Mouse (Mus musculus) adrenal gland, postnatal 10 days (tissue): ENCODE measurements around the gene Mtpn. TPM values are rescaled to one million over a fixed set of nuclear protein-coding genes. Genes with fewer than 3 reads are reported as not detected.

Source experiments
- DNase-seq: peaks from one replicate; pipeline ENCODE4 v3.0.0; 2021; ENCODE audit warnings: mixed read lengths
- long read RNA-seq, 2 experiments: library from polyadenylated mRNA; stranded (forward); transcript quantifications; one replicate each; pipeline ENCODE4 v2.0.0; 2021
- total RNA-seq, 2 experiments: library from RNA; stranded (reverse); gene quantifications; 2 replicates each; pipeline ENCODE4 v1.2.3; 2021

Mtpn gene
- total RNA-seq, result 100 to 1,000 TPM; 103 to 106 TPM
- long read RNA-seq, experiment 1, transcript Mtpn-201 (4 exons, 3,960 nt), result major isoform, 50 of 69 reads
- long read RNA-seq, experiment 1, partial matches to known transcripts, result 2 of 69 reads
- long read RNA-seq, experiment 1, other reads (novel, unspliced or antisense), result 17 of 69 reads
- long read RNA-seq, experiment 2, transcript Mtpn-201 (4 exons, 3,960 nt), result major isoform, 17 of 20 reads
- long read RNA-seq, experiment 2, partial matches to known transcripts, result 0 of 20 reads
- long read RNA-seq, experiment 2, other reads (novel, unspliced or antisense), result 3 of 20 reads

- DNase-seq, result peak; percentile 99
Measured at GRCm38 (mm10) chr6:35539304-35540009, at the start of gene Mtpn. TSS of gene Mtpn (minus strand) at chr6:35539888.

- no peak for DNase-seq
Measured at GRCm38 (mm10) chr6:35568731-35569130, 29.0 kb upstream of the Mtpn start.

DNA sequence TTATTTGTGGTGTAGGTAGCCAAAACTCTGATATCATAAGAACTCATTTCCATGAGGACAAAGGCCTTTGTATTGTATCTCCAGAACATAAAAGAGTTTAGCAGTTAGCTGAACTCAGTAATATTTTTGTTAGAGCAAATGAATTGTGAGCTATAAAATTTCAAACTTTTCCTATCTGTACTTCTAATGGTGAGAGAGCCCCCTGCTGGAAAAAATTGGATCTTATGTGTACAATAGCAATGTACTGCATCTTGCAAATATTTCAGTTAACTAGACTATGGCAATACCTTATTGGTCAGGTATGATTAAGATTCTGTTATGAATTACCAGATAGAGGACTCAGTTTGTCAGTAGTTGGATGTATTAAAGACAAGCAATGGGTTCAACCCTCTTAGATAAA, 28.1 kb upstream of the Mtpn start:
- DNase-seq, result peak; percentile 50

GRCm38 (mm10) chr6:35559950-35560349, 20.3 kb upstream of the Mtpn start:
- DNase-seq, result no peak

DNA sequence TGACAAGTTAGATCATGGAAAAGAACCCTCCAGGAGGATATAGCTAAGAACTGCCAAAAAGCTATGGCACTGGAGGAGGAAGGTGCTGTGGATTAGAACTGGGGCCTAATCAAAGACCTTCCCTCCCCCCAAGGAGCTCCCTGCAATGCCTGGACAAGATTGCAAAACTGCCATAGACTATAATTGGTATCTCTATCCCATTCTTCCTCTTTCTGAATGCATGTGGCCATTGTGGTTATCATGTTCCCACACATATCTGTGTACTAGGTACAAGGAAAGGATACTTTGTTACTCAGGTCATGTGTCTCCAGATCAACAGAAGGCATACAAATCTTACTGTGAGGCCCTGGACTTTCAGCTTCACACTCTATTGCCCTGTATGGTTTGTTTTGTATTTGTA, 4.7 kb upstream of the Mtpn start:
- DNase-seq, result no peak

GRCm38 (mm10) chr6:35542656-35543400, 3.1 kb upstream of the Mtpn start:
- DNase-seq, result no peak

- DNase-seq, result no peak
Measured at GRCm38 (mm10) chr6:35540377-35540776, 689 bp upstream of the Mtpn start.

GRCm38 (mm10) chr6:35538757-35539303, 858 bp downstream of the Mtpn start:
- DNase-seq, result no peak

DNA sequence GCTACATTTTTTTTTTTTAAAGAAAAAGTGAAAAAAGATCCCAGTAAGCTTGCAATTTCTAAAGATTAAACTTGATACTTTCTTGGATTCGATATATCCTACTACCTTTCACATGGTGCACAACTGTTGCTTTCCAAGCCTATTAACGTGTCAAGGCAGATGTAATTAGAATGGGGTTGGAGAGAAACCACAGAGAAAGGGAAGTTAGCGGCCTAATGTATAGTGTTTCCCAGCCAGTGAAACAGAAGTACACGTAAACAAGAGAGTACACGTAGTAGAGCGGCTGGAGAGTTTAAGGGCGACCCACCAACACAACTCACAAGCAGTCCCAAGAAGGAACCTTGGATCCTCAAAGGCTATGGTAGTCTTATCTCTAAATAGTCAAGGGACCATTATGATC, 3.7 kb downstream of the Mtpn start:
- no peak for DNase-seq

DNA sequence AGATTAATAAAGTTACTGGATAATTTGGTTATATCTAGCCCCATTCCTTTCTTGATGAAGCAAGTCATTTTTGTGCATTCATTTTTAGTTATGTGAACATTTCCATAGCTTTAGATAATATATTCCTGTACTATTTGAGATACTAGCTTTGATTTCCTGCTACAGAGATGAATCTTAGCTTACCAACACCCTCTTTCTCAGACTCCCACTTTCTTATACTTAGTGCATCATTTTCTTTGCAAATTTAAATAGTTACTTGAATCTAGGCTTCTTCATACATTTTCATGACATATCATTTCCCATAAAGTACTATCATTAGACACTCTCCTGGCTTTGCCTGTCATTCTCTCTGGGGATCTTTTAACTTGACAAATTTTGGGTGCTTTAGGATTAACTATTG, 26.3 kb downstream of the Mtpn start:
- DNase-seq, result no peak

GRCm38 (mm10) chr6:35504781-35505180, 34.9 kb downstream of the Mtpn start:
- DNase-seq, result no peak

GRCm38 (mm10) chr6:35502904-35503303, 36.8 kb downstream of the Mtpn start:
- no peak for DNase-seq

DNA sequence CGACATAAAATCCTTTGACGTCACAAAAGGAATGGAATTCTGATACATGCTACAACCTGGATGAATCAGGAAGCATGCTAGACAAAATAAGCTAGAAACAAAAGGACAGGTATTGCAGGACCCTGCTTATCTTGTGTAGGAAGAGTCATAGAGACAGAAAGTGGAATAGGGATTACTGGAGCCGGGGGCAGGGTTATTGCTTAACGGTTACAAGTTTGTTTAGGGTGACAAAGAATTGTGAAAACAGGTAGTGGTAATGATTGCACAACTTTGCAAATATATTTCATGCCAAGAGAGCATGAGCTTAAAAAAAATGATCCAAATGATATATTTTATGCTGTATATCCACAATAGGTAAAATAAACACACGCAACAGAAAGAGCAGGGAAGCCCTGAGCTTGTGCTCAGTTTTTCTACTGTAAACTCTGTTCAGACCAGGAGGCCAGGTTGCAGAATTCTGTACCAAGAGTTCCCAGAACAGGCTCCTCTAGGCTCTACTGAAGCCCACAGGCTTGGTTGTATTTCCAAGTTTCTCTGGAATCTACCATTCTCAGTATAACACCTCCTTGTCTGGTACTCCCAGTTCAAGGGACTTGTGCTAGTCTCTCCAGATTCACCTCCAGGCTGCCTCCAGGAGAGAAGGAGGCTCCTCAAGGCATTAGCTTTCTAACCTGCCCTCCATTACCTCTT, 39.6 kb downstream of the Mtpn start:
- no peak for DNase-seq

- no peak for DNase-seq
Measured at GRCm38 (mm10) chr6:35497406-35497805, 42.3 kb downstream of the Mtpn start.

- DNase-seq, result no peak
Measured at GRCm38 (mm10) chr6:35493851-35494250, 45.8 kb downstream of the Mtpn start.

GRCm38 (mm10) chr6:35479651-35480335, 59.9 kb downstream of the Mtpn start:
- peak; percentile 7 for DNase-seq

DNA sequence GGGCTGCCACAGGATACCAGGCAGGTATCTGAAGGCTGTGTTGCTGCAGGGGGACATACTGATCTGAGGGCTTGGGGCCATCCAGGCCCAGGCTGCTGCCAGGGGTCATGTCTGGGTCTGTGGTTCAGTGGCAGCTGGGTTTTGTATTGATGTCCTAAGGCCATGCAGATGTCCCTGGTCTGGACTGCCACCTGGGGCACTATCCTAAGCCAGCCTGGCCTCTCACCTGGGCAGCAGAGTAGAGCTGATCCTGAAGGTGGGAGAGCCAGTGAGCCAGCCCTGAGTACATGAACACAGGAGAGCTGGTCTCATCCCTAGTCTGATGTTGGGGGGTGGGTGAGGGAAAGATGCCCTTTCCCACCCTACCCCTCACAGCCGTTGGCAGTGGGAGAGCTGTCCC, 62.9 kb downstream of the Mtpn start:
- DNase-seq, result no peak

DNA sequence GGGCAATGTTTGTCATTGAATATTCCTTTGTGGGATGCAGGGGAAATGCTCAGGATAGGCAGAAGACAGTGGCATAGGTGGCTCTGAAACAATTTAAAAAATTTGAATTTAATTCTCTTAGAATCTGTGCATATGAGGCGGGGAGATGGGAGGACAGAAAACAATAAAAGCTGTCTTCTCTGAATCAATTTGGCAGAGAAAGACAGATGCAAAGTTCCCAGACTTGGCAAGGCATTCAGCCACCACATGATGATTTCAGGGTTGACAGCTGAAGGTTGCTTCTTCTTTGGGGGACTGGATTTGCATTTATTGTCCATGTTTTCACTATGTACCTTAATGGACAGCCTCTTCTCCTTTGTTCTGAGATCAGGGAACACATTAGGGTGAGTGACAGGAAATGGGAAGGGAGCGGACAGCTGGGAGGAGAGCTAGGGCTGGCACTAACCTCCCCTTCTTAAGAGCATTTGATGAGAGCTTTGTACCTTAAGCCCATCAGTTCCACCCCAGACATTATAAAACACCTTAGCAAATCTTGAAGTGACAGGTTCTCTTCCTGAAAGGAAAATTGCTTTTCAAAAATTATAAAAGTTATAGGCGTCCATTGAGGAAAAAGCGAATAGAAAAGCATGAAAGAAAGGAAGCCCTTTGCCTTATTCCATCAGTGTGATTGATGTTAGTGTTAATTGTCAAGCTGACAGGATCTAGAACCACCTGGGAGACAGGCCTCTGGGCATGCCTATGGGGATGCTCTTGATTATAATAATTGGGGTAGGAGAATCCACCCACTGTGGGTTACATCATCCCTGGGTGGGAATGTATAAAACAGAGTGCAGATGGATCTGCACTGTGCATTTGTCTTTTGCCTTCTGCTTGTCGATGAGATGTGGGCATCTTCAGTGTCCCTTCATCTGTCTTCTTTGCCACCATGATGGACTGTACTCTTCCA, 76.0 kb downstream of the Mtpn start:
- no peak for DNase-seq

DNA sequence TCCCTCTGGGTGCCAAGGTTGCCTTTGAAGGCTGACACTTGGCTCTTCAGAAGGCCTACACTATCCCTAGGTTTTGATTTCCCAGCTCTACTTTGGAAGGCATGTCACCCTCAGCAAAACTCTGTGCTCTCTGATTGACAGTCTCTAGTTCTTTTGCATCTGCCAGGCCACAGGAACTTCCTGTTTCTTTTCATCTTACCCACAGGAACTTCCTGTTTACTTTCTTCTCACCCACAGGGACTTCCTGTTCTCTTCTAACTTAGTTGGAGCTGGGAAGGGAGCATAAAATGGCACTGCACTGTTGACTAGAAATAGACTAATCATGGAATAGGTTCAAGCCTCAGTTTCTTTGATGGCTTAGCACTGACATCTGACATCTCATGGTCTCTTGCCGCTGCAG, 77.2 kb downstream of the Mtpn start:
- DNase-seq, result no peak
